Mouse (Mus musculus) retina, postnatal 7 days (tissue): ENCODE measurements around the gene Olfr49.

Experiments used
- DNase-seq: peaks from one replicate; pipeline ENCODE4 v3.0.0-alpha.2; 2012; ENCODE audit warnings: low read depth, low spot score

Olfr49 gene

GRCm38 (mm10) chr14:54284839-54285238 lies at the start of gene Olfr49:
Gene Olfr49 (minus strand): TSS chr14:54284939.
- no peak for DNase-seq

- DNase-seq: no peak
Observed at GRCm38 (mm10) chr14:54333452-54334189, 48.9 kb upstream of the Olfr49 start.

GRCm38 (mm10) chr14:54332176-54333074 lies 47.7 kb upstream of the Olfr49 start:
- DNase-seq: no peak

- no peak for DNase-seq
Observed at GRCm38 (mm10) chr14:54331178-54331577, 46.4 kb upstream of the Olfr49 start.

- no peak for DNase-seq
Observed at GRCm38 (mm10) chr14:54329201-54329600, 44.5 kb upstream of the Olfr49 start.

- no peak for DNase-seq
Observed at GRCm38 (mm10) chr14:54328548-54328947, 43.8 kb upstream of the Olfr49 start.

- DNase-seq: no peak
Observed at GRCm38 (mm10) chr14:54324486-54324885, 39.7 kb upstream of the Olfr49 start.

GRCm38 (mm10) chr14:54321556-54322376 lies 37.0 kb upstream of the Olfr49 start:
- DNase-seq: no peak

- no peak for DNase-seq
Observed at GRCm38 (mm10) chr14:54311763-54312162, 27.0 kb upstream of the Olfr49 start.

GRCm38 (mm10) chr14:54300676-54301075 lies 15.9 kb upstream of the Olfr49 start:
- no peak for DNase-seq

- no peak for DNase-seq
Observed at GRCm38 (mm10) chr14:54300136-54300535, 15.4 kb upstream of the Olfr49 start.

- DNase-seq: no peak
Observed at GRCm38 (mm10) chr14:54276446-54276845, 8.3 kb downstream of the Olfr49 start.

- DNase-seq: no peak
Observed at GRCm38 (mm10) chr14:54272696-54273095, 12.0 kb downstream of the Olfr49 start.

GRCm38 (mm10) chr14:54271976-54272606 lies 12.6 kb downstream of the Olfr49 start:
- DNase-seq: no peak

- DNase-seq: no peak
Observed at GRCm38 (mm10) chr14:54270413-54270812, 14.3 kb downstream of the Olfr49 start.

- DNase-seq: no peak
Observed at GRCm38 (mm10) chr14:54269566-54269965, 15.2 kb downstream of the Olfr49 start.

GRCm38 (mm10) chr14:54267966-54268365 lies 16.8 kb downstream of the Olfr49 start:
- no peak for DNase-seq

- no peak for DNase-seq
Observed at GRCm38 (mm10) chr14:54265951-54266350, 18.8 kb downstream of the Olfr49 start.

GRCm38 (mm10) chr14:54265093-54265492 lies 19.6 kb downstream of the Olfr49 start:
- DNase-seq: no peak

GRCm38 (mm10) chr14:54264231-54264630 lies 20.5 kb downstream of the Olfr49 start:
- no peak for DNase-seq

GRCm38 (mm10) chr14:54263099-54263498 lies 21.6 kb downstream of the Olfr49 start:
- no peak for DNase-seq
